8 mouse cellular contexts compared by ENCODE assay signal in genomic region chr10:4432996-4433755, GRCm38 (mm10). TPM values are rescaled to one million over a fixed set of nuclear protein-coding genes. Genes with fewer than 3 reads are reported as not detected.
DNase-seq lines count a peak whose midpoint lies in the region; ATAC-seq and TF ChIP-seq lines count a peak whose summit lies in the region.

No protein-coding gene starts in this region.

- peak overlapping the region; percentile 73 for H3K4me3 ChIP-seq in lung, embryonic 14.5 days (ENCODE audit: low read depth, low read length)
- H3K4me3 ChIP-seq in liver, embryonic 11.5 days (ENCODE audit: low read depth, low read length): peak overlapping the region; percentile 63

- peak overlapping the region; percentile 80 for H3K9ac ChIP-seq in lung, embryonic 14.5 days
- H3K9ac ChIP-seq in liver, embryonic 11.5 days (ENCODE audit: low read depth, low read length): peak overlapping the region; percentile 70

- H3K4me1 ChIP-seq in lung, embryonic 14.5 days (ENCODE audit: insufficient read depth): no peaks in the 10 kb centered on the region
- H3K4me1 ChIP-seq in liver, embryonic 11.5 days (replicated peaks; ENCODE audit: control insufficient read depth, insufficient read depth, low read length): peaks cover 14% of the 10 kb centered on the region

- H3K27me3 ChIP-seq in lung, embryonic 14.5 days (ENCODE audit: insufficient read depth, low read length): no peaks in the 10 kb centered on the region
- H3K27me3 ChIP-seq in liver, embryonic 11.5 days (replicated peaks; ENCODE audit: control insufficient read depth, insufficient read depth, low read length): no peaks in the 10 kb centered on the region

- ATAC-seq in lung, embryonic 14.5 days (ENCODE audit: insufficient read depth): no peak
- 0 out of 4 replicates have a peak, but pooled peaks have one; percentile 24 to 37 for ATAC-seq in hematopoietic stem cell, adult 5-6 weeks (replicated peaks in 1 of 2; ENCODE audit: insufficient read depth in 1 of 2, low FRiP score in 2 of 2, low TSS enrichment in 1 of 2, low read depth in 1 of 2, poor library complexity in 2 of 2, severe bottlenecking in 2 of 2)
- 0 out of 2 replicates have a peak, but pooled peaks have one; percentile 0 for ATAC-seq in liver, embryonic 11.5 days (replicated peaks; ENCODE audit: low FRiP score)

- TF ChIP-seq CTCF in lung, embryonic 14.5 days (IDR thresholded peaks at IDR 0.05; ENCODE audit: low read depth): peak; percentile 52

- DNase-seq in lung, embryonic 14.5 days: peak; percentile 74
- DNase-seq in lung, postnatal 14 days: no peak
- DNase-seq in c-Kit-positive CD71-positive TER-119-positive erythroid progenitor cells, embryonic 14.5 days (ENCODE audit: low spot score): peak; percentile 15
- DNase-seq in liver, embryonic 11.5 days (ENCODE audit: low spot score): no peak
- DNase-seq in retina, embryonic 14.5 days (ENCODE audit: low spot score): peak; percentile 35
- no peak for DNase-seq in frontal cortex, postnatal 10 days (ENCODE audit: low spot score in 2 of 2)
- DNase-seq in urinary bladder, postnatal 25 days (ENCODE audit: low spot score): no peak

- H3K36me3 ChIP-seq in lung, embryonic 14.5 days (ENCODE audit: insufficient read depth): peaks cover 18% of the 10 kb centered on the region; the same call in 1 of the 2 replicates
- H3K36me3 ChIP-seq in liver, embryonic 11.5 days (ENCODE audit: control insufficient read depth, insufficient read depth, low read length): peaks cover 2% of the 10 kb centered on the region; the same call in 1 of the 2 replicates

- WGBS in lung, embryonic 14.5 days: 7% methylated on average over 19 of the region's 19 CpGs
- 8% methylated on average over 19 of the region's 19 CpGs for WGBS in liver, embryonic 11.5 days

- no peaks in the 10 kb centered on the region for H3K9me3 ChIP-seq in lung, embryonic 14.5 days (ENCODE audit: low read depth, low read length)
- H3K9me3 ChIP-seq in liver, embryonic 11.5 days (ENCODE audit: control insufficient read depth, low read length): no peaks in the 10 kb centered on the region

- H3K27ac ChIP-seq in lung, embryonic 14.5 days (ENCODE audit: low read depth): peak overlapping the region; percentile 94
- peak overlapping the region; percentile 86 for H3K27ac ChIP-seq in liver, embryonic 11.5 days (ENCODE audit: low read depth, low read length)

- peak overlapping the region; percentile 66 for H3K4me2 ChIP-seq in lung, embryonic 14.5 days
- peak overlapping the region; percentile 70 for H3K4me2 ChIP-seq in liver, embryonic 11.5 days

RNA-seq across cellular contexts. Expression of gene Armt1, which starts 0.9 kb away (rescaled TPM):
- 20.7 and 21.1 TPM in 2 replicates for polyA plus RNA-seq in lung, embryonic 14.5 days (2014; fragmentation: Nextera tagmentation; extraction: Ambion mirVana)
- 19.3 and 31.4 TPM in 2 replicates for total RNA-seq in hematopoietic stem cell, adult 5-6 weeks (2017)
- polyA plus RNA-seq in liver, embryonic 11.5 days (2014; fragmentation: Nextera tagmentation; extraction: Ambion mirVana): 30.1 and 33.4 TPM in 2 replicates

RNA-seq across cellular contexts. Expression of gene Rmnd1, which starts 1.0 kb away (rescaled TPM):
- 46.0 and 46.3 TPM in 2 replicates for polyA plus RNA-seq in lung, embryonic 14.5 days (2014; fragmentation: Nextera tagmentation; extraction: Ambion mirVana)
- total RNA-seq in hematopoietic stem cell, adult 5-6 weeks (2017): 38.5 and 46.7 TPM in 2 replicates
- polyA plus RNA-seq in liver, embryonic 11.5 days (2014; fragmentation: Nextera tagmentation; extraction: Ambion mirVana): 56.2 and 60.3 TPM in 2 replicates

RNA-seq across cellular contexts. Expression of gene Zbtb2, which starts 45.3 kb away (rescaled TPM):
- 17.3 and 18.1 TPM in 2 replicates for polyA plus RNA-seq in lung, embryonic 14.5 days (2014; fragmentation: Nextera tagmentation; extraction: Ambion mirVana)
- total RNA-seq in hematopoietic stem cell, adult 5-6 weeks (2017): 13.9 and 15.9 TPM in 2 replicates
- 11.7 and 12.3 TPM in 2 replicates for polyA plus RNA-seq in liver, embryonic 11.5 days (2014; fragmentation: Nextera tagmentation; extraction: Ambion mirVana)

RNA-seq across cellular contexts. Expression of gene Ccdc170, which starts 49.1 kb away (rescaled TPM):
- polyA plus RNA-seq in lung, embryonic 14.5 days (2014; fragmentation: Nextera tagmentation; extraction: Ambion mirVana): 0.12 TPM in 2 replicates
- not detected in 2 replicates for total RNA-seq in hematopoietic stem cell, adult 5-6 weeks (2017)
- not detected in 2 replicates for polyA plus RNA-seq in liver, embryonic 11.5 days (2014; fragmentation: Nextera tagmentation; extraction: Ambion mirVana)

Comparison
In these comparisons a context has a peak if more than half of its experiments do, and no peak if none do; other contexts are left out.
1. DNase-seq: peak in lung, embryonic 14.5 days (single experiment), c-Kit-positive CD71-positive TER-119-positive erythroid progenitor cells, embryonic 14.5 days (single experiment) and retina, embryonic 14.5 days (single experiment); none in lung, postnatal 14 days (single experiment), liver, embryonic 11.5 days (single experiment), frontal cortex, postnatal 10 days (0 of 2) and urinary bladder, postnatal 25 days (single experiment).